Mouse (Mus musculus): Measurements from ENCODE around the gene Clec10a.
A peak's percentile ranks its signal among the peaks of the same experiment; 100 is the strongest.

The Clec10a gene

DNA sequence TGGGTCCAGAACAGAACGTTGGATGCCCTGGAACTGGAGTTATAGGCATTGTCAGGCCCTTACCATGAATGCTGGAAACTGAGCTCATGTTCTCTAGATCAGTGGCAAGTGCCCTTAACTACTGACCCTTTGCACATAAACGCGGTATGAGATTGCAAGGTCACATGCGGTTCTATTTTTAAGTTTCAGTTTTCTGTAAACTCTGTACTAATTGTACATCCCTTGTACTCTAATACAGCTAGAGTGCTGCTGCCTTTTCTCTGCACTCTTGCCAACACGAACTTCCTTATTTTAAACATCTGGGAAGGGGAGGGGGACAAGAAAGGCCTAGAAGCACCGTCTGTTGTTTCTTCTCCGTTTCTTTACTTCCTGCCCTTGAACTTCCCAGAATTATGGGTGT lies 29.1 kb downstream of the Clec10a start:
- DNase-seq (ENCODE audit: low spot score): no peak

DNA sequence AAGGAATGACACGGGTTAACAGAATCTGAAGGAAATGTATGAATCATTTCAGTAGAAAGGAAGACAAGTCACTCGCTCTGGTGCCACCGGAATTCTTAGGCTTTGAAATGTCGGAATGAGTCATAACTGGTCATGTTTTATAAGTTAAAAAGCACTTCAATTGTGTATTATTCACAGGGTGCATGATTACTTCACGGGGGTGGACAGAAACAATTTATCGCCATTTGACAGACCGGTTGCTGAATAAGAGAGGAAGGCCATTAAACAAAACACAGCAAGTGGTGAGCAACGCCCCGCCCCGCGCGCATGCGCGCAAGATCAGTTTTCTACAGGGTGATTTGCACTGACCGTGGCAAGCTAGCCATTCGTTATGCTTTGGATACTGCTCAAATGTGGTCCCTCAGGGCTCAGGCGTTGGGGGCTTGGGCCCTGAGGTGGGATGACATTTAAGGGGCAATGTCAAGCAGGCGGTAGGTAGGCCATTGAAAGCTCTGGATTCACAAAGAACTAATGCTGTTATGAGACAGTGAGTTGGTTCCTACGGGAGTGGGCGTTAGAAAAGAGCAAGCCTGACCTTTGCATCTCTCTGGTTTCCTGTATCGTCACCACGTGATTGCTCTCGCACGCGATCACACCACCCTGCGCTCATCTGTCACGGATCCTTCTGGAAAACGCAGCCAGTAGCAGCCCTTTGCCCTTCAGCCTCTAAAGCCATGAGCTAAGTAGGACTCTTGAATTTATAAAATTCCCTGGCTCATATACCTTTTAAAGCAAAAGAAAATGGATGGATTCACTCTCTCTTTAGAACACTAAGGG lies 33.5 kb downstream of the Clec10a start:
- DNase-seq (ENCODE audit: low spot score): no peak

DNA sequence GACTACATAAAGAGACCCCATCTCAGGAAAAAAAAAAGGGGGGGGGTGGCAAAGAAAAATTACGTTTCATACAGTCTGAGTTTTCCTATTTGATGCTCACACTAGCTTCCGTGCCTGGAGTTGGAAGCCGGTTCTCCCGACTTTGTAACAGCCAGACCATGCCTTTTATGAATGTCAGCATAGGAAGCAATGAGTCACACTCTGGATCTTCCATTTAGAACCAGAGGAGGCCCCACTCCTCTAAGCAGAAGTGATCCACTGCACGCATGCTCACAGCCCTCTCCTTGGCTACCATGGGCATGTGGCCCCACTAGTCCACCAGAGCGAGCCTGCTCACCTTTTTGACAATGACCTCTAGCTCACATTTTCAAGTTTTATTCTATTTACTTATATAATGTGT lies 35.2 kb downstream of the Clec10a start:
- no peak for DNase-seq (ENCODE audit: low spot score)

DNA sequence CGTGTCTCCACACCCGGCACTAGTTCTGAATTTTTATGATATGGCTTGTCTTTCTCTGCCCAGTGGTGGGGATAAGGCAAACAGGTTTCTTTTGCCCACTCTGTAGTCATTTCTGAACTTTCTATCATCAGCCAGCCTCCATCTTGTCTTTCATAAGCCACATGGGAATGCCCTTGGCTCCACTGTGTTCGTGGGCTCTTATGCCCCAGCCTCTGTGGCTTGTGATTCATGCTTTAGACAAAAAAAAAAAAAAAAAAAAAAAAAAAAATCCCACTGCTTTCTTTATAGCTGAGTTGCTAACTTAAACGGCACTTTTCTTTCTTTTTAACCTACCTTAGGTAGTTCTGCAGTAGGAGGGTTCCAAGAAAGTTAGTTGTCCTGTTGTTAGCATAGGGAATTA lies 36.2 kb downstream of the Clec10a start:
- no peak for DNase-seq (ENCODE audit: low spot score)

DNA sequence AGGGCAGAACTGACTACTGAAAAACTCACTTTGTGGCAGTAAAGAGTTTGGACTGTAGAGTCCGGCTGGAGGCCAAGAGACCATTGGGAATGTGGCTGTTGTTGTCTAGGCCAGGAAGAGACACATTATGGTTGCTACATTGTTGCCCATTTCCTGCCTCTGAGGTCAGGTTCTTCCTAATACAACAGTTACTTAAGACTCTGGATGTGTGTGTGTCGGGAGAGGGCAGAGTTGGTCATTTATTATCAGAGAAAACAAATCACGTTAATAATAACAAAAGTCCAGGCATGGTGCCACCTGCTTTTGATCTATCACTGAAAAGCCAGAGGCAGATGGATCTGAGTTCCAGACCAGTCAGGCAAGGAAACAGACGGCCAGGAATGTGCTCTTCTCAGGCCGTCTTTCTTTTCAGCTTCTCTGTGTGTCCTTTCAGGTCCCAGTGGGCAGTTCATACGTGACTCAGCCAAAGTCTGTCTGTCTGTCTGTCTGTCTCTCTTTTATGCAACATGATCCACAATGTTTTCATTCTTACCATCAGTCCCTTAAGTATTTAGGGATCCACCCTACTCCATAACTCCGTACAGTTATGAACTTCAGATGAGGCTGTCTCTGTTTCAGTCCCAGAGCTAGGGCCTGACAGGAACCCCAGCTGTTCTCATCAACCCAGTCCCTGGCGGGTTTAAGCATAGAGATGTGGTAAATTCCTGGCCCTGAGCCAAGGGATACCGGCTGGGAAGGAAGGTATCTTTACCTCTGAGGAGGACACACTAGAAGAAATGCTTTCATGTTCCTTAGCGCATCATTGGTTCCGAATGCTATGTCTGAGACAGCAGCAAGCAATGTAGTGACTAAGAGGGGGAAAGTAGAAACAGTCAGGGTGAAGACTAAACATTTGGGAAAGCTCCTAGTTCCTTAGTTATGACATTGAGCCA lies 37.6 kb downstream of the Clec10a start:
- no peak for DNase-seq (ENCODE audit: low spot score)

DNA sequence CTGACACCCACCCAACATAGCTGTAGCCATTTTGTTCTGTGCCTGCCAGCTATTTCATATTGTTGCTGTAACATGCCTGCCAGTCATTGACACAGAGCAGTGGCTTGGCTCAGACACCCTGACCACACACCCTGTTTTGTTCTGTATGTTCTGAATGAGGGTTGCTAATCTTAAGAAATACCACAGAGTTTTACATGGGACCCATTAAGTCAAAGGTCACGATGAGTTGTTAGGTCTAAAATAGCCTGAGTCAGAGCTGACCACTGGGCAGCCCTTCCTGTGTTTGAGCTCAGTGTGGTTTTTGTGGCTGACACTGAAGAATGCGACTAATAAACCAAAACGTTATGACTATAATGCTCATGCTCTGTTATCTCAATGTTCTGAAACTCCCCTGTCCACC lies 42.3 kb downstream of the Clec10a start:
- no peak for DNase-seq (ENCODE audit: low spot score)

DNA sequence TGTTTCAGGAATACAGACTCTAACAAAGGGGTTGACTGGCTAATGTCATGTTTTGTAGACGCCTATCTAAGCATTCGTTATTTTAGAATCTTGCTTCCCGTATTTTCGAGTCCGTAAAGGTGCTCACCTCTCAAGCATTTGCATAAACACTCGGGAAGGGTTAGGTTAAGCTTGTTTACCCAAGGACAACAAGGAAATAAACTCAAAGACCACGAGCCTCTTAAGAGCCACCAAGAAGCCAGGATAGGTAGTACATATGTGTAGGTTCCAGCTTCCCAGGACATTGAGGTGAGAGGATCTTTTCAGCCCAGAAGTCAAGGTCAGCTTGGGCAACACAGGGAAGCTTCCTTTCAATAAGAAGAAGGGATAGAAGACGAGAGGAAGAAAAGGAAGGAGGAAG lies 43.1 kb downstream of the Clec10a start:
- no peak for DNase-seq (ENCODE audit: low spot score)

DNA sequence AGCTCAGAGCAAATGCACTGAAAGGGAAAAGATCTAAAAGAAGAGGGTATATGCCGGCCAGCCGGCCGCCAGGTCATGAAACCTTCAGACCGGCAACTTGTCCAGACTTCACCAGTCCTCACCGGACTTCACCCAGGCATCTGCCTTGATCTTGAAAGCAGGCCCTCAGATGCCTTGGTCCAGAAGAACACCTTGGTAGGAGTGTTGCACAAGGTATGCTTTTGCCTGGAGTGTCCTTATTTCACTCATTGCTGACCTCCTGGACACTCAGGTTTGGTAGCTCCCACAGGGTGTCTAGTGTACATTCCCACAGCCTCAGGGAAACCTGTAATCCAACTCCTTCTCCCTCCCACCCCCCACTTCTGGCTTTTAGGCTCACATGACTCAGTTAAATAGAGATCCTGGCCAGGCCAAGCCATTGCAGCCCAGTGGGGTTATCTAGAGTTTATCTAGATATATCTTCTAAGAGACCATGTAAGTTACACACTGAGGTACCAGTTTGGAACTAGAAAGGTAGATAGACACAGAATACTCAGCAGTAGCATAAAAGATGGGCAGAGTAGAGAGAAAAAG lies 44.1 kb downstream of the Clec10a start:
- DNase-seq (ENCODE audit: low spot score): no peak

DNA sequence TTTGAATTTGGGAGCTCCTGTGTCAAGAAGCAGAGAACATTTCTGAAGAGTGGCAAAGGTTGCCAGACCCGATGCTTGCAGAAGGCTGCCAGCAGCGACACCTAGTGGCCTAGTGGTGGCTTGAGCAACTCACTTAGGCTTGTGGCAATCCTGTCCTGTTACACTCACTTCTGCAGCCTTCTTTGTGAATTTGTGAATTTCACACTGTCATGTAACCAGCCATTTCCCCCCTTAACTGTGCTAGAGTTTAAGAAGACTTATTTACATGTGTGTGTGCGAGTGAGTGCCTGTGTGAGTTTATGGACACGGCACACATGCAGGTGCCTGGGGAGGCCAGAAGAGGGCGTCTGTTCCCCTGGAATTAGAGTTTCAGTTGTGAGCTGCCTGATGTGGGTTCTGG lies 45.7 kb downstream of the Clec10a start:
- DNase-seq (ENCODE audit: low spot score): peak; percentile 83

DNA sequence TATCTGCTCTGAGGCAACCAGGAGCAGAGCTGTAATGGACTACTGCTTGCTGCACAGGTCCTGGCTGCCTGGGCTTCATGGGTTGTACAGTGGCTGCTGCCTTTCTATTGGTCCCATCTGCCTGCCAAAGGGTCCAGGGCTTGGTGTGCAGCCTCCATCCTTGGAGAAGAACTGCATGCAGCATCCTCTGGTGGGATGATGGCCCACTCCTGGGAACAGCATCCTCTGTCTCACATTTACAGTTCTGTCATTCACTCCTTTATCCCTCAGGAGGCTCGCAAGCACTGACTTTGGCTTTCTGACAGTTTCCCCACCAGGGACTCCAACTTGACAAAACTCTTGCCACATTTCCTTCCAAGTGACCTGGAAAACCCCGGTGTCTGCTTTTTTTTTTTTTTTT lies 50.8 kb downstream of the Clec10a start:
- DNase-seq (ENCODE audit: low spot score): no peak

DNA sequence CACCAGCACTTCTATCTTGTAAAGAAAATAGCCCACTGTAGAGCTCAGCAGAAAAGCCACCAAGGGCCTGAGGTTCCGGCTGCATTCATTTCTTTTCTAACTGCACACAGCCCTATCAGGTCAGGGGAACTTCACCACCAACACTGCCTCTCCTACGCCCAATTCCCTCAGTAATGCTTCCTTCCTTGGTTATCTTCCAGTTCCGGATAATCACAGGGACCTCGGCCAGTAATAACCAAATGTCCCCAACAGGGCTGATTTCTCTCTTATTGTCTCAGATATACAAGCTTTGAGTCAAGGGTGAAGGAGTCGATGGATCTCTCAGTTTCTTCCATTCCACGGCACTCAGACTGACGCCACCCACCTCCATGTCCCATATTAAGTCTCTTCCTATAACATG lies 51.3 kb downstream of the Clec10a start:
- DNase-seq (ENCODE audit: low spot score): no peak

DNA sequence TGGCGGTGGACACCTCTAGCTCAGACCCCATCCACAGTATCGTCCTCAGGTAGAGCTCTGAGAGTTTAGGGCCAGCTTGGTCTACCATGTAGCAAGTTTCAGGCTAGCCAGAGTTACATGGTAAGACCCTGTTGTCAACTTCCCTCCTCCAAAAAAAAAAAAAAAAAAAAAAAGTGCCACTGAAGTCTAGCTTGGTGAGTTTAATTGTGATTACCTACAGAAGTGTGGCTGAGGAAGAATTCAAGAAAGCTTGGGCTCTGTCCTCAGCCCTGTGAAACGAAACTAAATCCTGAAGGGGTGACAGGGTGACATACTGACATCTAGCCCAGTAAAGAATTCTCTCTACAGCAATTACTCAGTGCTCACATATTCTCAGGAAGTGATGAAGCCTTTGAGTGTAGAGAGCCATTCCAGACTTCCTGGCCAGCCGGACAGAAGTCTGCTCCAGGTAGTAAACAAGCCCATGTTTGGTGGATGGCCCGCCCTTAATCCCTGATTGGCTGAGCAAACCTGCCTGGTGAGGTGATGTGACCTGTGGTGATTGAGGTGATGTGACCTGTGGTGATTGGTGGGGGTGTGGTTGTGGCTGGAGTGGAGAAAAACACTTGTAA lies 52.9 kb downstream of the Clec10a start:
- no peak for DNase-seq (ENCODE audit: low spot score)

DNA sequence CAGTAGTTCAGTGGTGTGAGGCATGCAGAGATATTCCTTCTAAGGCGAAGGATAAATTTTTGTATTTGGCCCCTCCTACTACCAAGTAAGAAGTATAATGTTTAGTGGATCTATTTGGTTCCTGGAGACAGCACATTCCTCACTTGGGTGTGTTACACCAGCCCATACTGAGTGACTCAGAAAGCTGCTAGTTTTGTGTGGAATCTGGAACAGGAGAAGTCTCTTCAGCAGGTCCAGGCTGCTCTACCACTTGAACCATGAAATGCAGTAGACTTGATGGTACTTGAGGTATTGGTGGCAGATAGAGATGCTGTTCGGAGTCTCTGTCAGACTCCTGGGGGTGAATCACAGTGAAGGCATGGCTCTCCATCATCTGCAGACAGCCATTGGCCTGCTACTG lies 54.7 kb downstream of the Clec10a start:
- DNase-seq (ENCODE audit: low spot score): no peak

DNA sequence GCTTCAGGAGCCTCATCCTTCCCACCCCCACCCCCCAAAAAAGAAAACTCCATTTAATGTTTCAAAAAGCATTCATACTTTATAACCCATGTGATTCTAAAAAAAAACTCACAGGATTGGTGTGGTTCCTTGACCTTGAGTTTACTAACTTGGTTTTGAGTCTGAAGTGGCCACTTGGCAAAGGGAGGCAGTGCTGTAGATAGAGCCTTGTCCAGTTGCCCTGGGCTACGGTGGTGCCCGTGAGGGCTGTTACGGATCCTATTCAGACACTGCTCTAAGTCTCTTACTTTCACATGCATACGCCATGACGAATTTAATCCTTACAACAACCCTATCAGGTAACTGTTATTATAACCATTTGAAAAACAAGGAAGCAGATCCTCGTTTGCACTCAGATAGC lies 56.0 kb downstream of the Clec10a start:
- no peak for DNase-seq (ENCODE audit: low spot score)

DNA sequence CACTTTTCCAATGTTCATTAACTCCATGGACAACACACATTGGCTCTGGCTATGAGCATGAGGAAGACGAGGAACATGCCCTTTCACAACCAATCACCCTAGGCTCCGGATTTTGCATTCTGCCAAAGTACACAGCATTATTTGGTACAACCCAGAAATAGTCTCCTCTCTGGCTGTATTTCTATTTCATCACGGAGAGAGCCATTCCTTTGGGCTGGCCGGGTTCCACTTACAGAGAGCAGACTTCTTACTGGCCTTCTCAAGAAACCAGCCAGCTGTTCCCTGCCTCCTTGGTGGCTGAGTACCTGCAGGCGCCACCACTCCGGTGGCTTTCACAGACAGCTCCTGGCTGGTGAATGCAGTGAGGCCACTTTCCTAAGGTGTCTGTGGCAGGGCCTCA lies 56.4 kb downstream of the Clec10a start, which contains the start of gene Slc16a11:
Gene Slc16a11 (plus strand): TSS at position 330 of the 400 bp plus-strand sequence.
- no peak for DNase-seq (ENCODE audit: low spot score)

DNA sequence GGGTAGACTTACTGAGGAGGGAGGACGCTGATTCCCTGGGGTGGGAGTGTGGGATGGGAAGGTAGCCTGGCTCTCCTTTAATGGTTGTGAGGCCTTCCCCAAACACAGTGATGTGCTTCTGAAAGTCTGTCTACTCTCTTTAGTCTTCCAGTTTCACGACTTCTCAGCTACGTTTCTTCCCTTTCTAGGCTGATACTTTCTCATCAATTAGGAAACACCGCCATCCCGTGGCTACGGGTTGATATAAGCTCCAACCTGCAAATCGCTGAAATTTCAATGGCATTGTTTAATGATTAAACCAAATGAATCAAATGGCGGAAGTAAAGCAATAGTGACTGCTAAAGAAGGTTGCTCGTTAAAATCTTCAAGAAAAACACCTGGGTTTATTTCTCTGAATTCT lies 56.9 kb downstream of the Clec10a start:
- peak; percentile 58 for DNase-seq (ENCODE audit: low spot score)

DNA sequence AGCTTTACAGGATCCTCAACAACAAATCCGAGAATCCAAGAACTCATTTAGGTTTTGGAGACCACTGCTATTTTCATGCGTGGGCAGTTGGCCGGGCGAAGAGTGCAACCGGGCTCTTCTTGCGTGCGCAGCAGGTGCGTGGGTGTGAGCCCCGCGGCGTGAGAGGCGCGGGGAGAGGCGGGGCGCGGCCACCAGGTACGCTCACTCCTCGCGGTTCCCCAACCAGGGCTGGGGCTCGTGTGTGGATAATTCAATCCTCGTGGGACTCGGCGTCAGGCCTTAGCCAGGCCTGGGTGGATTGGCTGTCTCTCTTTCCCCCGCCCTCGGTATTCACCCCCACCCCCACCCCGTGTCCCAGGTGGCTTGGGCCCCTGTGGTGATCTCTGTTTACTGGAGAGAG lies 57.7 kb downstream of the Clec10a start:
- DNase-seq (ENCODE audit: low spot score): no peak

DNA sequence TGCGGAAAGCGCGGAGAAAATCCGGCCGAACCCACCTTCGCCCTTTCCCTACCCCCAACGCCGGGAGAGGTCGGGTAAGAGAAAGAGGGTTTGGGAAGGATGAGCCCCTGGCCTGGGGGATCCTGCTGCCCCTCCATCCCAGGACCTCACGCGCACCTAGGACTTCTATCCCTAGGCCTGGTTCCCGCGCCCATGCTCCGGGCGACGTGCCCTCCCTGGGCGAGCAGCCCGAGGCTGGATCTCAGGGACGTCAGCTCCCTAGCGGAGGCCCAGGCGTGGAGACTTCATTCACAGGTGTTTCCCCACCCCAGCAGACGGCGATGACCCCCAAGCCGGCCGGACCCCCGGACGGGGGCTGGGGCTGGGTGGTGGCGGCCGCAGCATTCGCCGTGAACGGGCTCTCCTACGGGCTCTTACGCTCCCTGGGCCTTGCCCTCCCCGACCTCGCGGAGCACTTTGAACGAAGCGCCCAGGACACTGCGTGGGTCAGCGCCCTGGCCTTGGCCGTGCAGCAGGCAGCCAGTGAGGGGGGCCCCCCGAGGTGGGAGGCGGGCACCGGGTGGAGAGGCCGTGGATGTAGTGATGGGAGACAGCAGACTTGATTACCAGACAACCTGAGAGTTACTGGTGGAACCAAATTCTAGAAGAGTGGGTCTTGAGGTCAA lies 58.3 kb downstream of the Clec10a start:
- DNase-seq (ENCODE audit: low spot score): peak; percentile 52

DNA sequence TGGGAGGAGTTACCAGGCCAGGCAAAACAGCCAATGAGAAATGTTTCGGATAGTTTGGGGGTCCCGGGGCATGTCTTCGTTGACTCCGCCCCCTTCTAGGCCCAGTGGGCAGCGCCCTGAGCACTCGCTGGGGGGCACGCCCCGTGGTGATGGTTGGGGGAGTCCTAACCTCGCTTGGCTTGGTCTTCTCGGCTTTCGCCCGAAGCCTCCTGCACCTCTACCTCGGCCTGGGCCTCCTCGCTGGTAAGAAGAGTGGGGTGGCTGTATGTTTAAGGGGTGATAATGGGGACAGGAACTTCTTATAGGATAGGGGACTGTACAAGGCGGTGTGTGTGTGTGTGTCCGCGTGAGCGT lies 58.8 kb downstream of the Clec10a start:
- no peak for DNase-seq (ENCODE audit: low spot score)

DNA sequence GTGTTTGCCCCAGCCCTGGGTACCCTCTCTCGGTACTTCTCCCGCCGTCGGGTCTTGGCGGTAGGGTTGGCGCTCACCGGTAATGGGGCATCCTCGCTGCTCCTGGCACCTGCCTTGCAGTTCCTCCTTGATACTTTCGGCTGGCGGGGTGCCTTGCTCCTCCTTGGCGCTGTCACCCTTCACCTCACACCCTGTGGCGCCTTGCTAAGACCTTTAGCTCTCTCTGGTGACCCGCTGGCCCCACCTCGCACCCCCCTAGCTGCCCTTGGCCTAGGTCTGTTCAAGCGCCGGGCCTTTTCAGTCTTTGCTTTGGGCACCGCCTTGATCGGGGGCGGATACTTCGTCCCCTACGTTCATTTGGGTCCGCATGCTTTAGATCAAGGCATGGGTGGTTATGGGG lies 59.3 kb downstream of the Clec10a start:
- peak; percentile 20 for DNase-seq (ENCODE audit: low spot score)

DNA sequence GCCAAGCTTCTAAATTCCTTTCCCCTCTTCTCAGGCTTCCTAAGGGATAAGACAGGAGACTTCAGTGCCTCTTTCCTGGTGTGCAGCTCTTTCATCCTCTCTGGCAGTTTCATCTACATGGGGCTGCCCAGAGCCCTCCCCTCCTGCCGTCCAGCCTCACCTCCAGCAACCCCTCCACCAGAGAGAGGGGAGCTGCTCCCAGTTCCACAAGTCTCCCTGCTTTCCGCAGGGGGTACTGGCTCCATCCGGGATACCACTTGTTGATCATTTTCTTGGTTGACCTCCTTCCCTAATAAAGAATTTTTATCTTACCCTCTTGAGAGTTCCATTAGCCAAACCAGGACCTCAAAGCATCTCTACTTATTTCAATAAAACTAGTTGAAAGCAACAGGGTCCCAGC lies 60.1 kb downstream of the Clec10a start:
- DNase-seq (ENCODE audit: low spot score): no peak

DNA sequence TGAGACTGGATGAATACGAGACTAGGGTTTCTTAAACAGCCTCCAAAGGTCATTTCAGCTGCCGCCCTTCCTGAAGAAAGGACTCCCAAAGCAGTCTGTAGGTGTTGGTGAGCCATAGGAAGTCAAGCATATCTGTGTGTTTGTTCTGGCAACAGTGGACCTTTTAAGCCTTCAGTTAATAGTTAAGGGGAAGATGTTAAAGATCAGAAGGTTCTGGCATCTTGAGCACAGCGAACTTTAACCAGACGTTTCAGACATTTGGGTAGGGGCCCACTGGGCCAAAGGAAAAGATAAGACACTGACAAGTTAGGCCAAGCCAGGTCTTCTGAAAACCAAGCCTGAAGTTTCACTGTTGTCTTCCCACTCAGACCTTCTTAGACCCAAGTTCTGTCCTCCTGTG lies 62.0 kb downstream of the Clec10a start:
- no peak for DNase-seq (ENCODE audit: low spot score)
